Mouse (Mus musculus): ENCODE results near the gene Gtf3c1.
"Not testable (repeated sequence)": the region's sequence is repeated elsewhere in the genome, so short reads cannot be mapped to it uniquely, and the experiment has no call there.

Gene Gtf3c1

GRCm38 (mm10) chr7:125707593-125708022 is at the start of gene Gtf3c1, which contains the start of gene D430042O09Rik:
Gtf3c1 (minus strand) TSS chr7:125707780.
D430042O09Rik (plus strand) TSS chr7:125707888.
- peak; percentile 100 for DNase-seq

DNA sequence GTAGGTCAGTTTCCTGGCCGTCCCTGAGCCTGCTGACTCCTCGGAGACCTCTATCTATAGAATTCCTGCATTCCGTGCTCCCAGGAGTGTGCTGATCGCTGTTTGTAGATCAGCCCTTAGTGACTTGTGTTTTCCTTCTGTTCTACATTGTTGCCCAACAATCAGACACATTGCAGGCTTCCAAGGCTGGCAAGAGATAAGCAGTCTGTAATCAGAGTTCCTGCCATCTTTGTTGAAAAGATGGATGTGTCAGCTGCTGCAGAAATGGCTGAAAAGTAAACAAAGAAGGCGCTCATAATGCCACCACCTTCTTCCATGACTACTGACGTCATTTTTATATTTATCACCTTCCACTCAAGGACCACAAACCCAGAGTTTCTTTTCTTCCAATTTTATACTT is 49.2 kb upstream of the Gtf3c1 start:
- DNase-seq = no peak

- DNase-seq = no peak
Observed at GRCm38 (mm10) chr7:125753326-125753715, 45.7 kb upstream of the Gtf3c1 start.

DNA sequence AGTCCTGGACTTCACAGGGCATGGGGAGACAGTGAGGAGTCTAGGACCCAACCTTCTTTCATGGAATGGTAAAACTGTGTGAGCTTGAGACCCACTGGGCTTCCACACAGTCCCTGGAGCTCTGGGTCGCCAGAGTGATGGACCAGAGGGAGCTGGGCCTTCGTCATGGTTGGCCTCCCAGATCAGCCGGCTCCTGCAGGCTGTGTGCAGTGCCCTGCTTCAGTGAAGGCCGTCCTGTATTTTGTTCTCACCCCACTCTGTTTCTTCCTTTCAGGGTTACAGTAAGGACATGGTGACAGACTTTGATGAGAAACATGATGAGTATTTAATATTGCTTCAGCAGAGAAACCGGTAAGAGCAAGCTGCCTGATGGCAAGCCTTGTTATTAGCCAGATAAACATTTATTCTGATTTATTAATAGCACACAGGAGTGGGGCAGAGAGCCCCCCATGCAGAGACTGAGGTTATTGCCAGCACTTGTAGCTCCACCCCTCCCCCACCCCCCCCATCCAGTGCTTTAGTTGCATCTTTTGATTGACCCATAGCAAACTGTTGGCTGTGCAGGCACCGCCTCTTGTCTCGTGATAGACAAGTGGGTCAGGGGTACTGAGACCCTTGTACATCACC is 45.2 kb upstream of the Gtf3c1 start:
- DNase-seq = no peak

- no peak for DNase-seq
Observed at GRCm38 (mm10) chr7:125748186-125748585, 40.6 kb upstream of the Gtf3c1 start.

- DNase-seq = no peak
Observed at GRCm38 (mm10) chr7:125747316-125747690, 39.7 kb upstream of the Gtf3c1 start.

- DNase-seq = no peak
Observed at GRCm38 (mm10) chr7:125746621-125747315, 39.2 kb upstream of the Gtf3c1 start.

GRCm38 (mm10) chr7:125744774-125745173 is 37.2 kb upstream of the Gtf3c1 start:
- DNase-seq = no peak

- peak; percentile 67 for DNase-seq
Observed at GRCm38 (mm10) chr7:125741271-125741703, 33.7 kb upstream of the Gtf3c1 start.

GRCm38 (mm10) chr7:125740521-125740920 is 32.9 kb upstream of the Gtf3c1 start:
- no peak for DNase-seq

DNA sequence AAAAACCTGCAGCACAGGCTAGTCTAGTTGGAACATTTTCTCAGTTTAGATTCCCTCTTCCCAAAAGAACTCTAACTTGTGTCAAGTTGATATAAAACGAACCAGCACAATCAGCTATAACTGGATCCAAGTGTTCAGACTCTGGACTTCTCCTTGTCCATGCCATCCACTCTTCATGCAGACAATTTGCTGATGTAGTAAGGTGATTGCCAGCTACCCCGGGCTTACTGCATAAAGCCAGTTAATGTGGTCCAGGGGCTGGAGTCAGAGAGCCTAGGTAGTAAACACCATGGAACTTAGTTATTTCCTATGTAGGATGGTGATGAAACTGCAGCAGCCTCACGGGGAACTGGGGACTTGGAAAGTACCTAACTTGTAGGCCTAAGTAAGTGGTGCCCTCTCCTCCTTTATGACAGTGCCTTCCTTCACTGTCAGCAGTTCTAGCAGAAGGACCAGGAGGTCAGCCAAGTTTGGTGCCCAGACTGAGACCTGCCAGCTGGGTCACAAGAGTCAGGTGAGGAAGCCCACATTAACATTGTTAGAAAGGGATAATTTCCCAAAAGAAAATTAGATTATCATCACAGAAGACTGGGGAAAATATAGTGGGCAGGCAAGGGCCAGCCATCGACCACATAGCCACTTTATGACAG is 28.9 kb upstream of the Gtf3c1 start:
- DNase-seq = peak; percentile 43

DNA sequence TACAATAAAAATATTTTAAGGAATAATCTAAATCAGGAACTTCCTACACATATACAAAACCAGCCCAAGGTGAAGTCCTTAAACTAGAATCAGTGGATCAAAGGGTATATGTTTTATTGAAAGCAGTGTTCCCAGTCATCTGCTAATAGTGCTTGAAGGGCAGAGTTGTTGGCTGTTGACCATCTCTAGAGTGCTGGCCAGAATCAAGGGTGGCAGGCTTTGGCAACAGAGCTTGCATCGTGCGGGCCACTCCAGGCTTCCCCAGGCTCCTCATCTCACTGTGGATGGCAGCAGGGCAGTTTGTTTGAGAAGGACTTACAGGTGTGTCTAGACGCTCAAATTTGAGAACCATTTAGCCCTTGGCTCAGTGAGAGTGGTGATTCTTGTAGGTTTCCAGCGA is 26.2 kb upstream of the Gtf3c1 start:
- no peak for DNase-seq

- DNase-seq = no peak
Observed at GRCm38 (mm10) chr7:125731679-125732078, 24.1 kb upstream of the Gtf3c1 start.

GRCm38 (mm10) chr7:125723189-125723972 is 15.8 kb upstream of the Gtf3c1 start:
- DNase-seq = no peak

- no peak for DNase-seq
Observed at GRCm38 (mm10) chr7:125722127-125722526, 14.5 kb upstream of the Gtf3c1 start.

GRCm38 (mm10) chr7:125721033-125721432 is 13.5 kb upstream of the Gtf3c1 start:
- DNase-seq = no peak

GRCm38 (mm10) chr7:125720370-125720769 is 12.8 kb upstream of the Gtf3c1 start:
- DNase-seq = no peak

DNA sequence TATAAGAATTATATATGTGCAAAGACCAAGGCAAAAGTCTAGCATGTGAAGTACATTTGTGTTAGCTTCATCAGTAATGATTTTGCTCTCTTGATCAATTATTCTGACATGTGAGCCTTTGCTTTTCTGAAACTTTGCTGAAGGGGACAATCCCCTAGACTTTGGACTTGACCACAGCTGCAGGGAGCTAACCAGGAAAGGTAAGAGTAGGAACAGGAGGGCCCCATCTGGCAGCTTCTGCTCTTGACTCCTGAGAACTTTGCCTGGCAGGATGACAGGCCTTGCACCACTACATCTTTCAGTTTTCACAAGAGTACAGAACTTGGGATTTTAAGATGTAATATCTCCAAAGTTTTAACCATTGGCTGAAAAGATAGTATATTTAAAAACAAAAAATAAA is 10.0 kb upstream of the Gtf3c1 start:
- DNase-seq = no peak

DNA sequence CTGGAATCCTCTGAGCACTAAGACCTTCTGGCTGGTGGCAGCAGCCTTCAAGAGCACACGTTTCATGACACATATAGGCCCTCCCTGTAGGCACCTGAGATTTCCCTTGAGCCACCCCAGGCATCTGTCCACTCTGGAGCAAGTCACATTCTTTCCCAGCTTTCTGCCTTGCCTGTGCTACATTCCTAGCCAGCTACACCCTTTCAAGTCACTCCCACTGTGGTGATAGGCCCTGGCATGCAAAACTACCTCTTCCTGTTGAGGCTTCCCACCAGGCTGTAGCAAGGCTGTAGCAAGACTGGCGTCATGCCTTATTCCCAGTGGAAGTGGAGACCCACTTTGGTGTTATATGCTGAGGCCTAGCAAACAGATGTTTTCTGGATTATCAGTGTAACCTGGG is 9.1 kb upstream of the Gtf3c1 start:
- no peak for DNase-seq

DNA sequence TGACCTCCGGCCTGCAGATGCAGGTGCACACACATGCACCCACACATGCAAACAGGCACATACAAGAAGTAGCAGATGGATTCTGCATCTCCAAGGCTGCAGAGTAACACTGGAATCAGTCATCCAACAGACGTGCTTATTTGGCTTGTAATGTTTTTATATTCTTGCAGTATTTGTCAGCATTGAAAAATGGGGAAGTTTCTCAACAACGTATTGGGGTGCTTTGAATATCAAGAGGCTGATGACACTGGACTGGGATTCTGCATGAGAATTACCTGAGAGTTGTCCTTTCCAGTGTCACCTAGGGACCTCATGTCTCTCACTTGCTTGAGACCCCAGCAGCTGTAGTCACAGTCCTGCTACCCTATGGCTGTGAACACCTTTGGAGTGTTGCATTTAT is 7.2 kb upstream of the Gtf3c1 start:
- no peak for DNase-seq

DNA sequence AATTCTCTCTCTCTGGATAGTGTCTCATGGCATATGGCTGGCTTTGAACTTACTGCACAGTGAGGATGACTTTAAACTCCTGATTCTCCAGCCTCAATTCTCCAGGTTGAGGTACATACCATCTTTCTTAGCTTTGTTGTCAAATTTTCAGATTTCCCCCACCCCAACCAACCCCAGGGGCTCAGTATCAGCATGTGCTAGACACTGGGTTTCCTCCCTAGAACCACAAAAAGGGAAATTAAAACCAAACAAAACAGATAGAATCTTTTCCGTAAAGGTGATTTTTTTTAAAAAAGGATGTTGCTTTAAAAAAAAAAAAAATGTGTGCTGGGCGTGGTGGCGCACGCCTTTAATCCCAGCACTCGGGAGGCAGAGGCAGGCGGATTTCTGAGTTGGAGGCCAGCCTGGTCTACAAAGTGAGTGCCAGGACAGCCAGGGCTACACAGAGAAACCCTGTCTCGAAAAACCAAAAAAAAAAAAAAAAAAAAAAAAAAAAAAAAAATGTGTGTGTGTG is 6.0 kb upstream of the Gtf3c1 start:
- DNase-seq = not testable (repeated sequence)

DNA sequence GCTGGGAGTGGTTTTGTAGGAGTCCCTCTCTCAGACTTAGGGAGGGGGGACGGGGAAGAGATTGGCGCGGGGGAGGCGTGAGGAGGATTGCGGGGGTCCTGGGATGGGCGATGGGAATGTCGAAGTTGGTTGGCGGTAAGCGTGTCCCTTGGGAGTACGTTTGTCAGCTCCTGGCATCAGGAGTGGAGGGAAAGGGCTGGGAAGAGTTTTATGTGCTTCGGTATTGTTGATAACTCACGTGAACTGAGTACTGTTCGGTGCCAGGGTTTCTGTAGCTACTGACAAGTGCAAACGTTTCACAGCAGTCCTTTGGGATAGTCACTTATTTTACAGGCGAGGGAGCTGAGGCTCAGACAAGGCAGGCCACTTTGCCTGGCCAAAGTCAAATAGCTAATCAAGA is 520 bp upstream of the Gtf3c1 start:
- DNase-seq = no peak

DNA sequence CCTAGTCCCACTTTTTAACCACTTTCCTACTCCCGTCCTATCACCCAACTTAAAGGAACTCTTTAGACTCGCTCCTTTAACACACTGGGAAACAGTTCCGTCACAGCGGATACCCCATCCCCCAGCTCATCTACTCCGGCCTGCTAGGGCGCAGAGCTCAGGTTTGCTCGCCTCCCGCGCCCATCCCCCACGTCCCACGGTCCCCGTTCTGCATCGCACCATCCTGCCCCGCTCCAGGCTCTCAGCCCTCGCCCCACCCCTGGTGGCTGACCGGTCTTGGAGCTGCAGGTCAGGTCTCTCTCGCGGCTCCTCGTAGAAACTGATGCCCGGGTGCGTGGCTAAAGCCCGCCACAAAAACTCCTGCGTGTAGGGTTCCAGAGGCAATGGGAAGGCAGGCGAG is 394 bp downstream of the Gtf3c1 start:
- no peak for DNase-seq
